Mouse (Mus musculus) c-Kit-positive CD71-negative TER-119-negative erythroid progenitor cells, embryonic 14.5 days (primary cell): Measurements from ENCODE around the gene Gm20518.
A peak's percentile ranks its signal among the peaks of the same experiment; 100 is the strongest.

Experiments
- DNase-seq: peaks from one replicate; pipeline ENCODE4 v3.0.0-alpha.2; 2013; ENCODE audit warnings: low read depth

Gm20518 gene

DNA sequence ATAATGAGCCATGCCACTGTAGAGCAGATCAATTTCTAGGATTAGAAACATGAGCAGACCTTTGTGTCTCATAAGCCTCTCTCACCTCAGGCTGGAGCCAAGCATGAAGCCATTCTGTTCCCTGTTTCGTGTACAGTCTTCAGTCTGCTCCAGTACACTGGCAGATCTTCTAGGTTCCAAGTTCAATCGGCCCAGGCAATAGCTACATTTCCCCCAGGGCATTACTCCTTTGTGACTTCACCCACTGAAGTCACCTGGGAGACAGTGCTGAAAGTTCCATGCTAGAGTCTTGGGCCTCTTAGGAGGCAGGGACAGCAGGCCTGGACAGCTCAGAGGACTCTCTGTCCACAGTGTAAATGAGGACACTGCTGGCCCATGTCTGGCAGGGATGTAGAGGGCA is 2.5 kb upstream of the Gm20518 start, which contains the start of gene Tssk1:
Tssk1 (plus strand) TSS at position 301 of the 400 bp plus-strand sequence.
- DNase-seq: no peak

DNA sequence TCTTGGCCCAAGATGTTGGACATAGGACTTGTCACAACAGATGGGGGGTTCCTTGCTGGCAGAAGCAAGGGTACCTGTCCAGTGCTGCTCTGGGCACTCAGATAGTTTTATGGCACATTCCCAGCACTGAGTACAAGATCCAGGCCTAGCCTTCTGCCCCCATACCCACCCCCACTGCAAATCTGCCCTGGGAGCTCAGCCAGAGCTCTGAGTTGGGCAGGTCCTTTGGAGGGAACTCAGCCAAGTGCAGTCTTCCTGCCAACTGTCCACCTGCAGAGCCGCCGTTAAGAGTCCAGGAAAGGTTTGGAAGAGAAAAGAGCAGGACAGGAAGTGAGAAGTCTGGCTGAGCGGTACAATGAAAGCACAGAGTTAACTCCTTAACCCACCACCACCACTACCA is 1.1 kb upstream of the Gm20518 start:
- no peak for DNase-seq

- no peak for DNase-seq
Observed at GRCm38 (mm10) chr16:17890917-17891566, 429 bp downstream of the Gm20518 start.

- no peak for DNase-seq
Observed at GRCm38 (mm10) chr16:17890342-17890727, 1.1 kb downstream of the Gm20518 start.

GRCm38 (mm10) chr16:17889689-17890341 is 1.7 kb downstream of the Gm20518 start:
- no peak for DNase-seq

DNA sequence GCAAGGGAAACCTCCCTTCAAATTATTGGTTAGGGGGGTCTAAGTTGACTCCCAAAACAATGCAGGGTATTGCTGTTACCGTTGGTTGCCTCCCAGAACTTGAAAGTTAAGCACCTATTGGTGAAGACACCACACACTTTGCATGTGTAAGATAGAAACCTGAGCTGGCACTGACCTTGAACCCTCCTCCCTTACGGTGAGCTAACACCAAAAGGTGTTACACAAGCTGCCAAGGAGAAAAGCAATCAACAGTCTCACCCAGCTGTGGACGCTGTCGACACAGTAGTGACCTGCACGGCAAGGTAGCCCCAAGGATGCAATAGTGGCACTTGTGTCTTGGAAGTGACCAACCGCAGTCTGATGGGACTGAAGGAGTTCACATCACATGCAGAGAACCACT is 7.4 kb downstream of the Gm20518 start:
- no peak for DNase-seq

GRCm38 (mm10) chr16:17882196-17882595 is 9.3 kb downstream of the Gm20518 start:
- DNase-seq: no peak

- DNase-seq: no peak
Observed at GRCm38 (mm10) chr16:17879571-17879970, 11.9 kb downstream of the Gm20518 start.

DNA sequence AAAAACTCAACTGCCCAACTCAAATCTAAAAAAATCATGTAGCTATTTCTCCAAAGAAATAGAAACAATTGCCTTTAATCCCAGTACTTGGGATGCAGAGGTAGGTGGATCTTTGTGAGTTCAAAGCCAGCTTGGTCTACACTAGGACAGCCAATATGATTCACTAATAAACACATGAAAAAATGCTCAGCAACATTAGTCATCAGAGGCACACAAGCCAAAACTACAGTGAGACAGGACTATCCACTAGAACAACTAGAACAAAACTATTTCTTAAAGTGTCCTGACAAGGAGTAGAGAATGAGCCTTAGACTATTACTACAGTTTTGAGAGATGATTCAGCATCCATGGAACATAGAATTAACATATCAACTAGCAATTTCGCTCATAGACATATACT is 15.4 kb downstream of the Gm20518 start:
- no peak for DNase-seq

DNA sequence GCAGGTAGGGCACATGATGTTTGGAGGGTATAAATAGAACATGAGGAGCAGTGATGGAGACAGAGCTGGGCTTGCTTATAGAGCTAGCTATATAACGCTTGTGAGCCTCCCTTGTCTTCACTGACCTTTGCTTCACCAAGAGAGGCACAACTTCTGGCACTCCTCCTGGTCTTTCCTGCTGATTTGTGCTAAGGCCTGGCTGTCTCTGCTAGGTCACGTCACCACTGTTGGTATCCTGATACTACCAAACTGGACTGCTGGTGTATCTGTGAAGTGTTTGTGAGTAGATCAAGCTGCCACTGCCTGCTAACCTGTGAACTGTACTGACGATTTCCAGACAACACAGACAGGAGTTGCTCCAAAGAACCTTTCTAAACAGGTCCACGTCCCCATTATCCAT is 16.3 kb downstream of the Gm20518 start:
- DNase-seq: no peak

DNA sequence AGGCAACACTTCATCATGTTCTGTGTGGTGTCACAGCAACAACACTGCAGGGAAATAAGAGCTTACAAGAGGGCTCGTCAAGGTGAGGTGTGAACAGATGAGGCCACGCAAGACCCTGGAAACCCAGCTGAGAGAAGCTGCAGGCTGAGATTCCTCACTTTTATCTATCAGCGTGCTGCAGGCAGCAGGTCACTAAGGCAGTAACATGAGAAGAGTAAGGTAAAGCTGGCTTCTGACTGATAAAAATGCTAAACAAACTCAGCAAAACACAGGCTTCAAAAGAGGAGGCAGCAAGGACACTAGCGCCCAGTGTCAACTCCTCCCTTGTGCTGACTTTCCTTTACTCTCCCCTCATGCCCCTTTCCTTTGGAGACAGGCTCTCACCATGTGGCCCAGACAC is 18.5 kb downstream of the Gm20518 start:
- DNase-seq: no peak

DNA sequence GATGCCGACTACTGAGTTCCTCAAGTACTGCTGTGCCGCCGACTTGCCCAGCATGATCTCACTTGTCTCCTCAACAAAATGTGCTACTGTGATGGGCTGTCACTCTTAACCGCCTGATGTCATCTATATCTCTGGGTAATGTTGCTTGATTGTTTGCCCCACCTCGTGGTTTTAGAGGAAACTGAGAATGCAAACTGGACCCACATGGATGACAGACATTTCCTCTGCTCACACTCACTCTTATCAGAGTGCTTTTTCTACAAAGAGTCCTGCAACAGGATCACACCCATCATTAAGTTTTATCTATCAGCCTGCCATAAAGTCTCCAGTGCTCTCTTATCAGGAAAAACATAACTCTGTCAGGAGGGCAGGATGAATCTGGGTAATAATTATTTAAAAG is 20.2 kb downstream of the Gm20518 start:
- DNase-seq: peak; percentile 20

- DNase-seq: no peak
Observed at GRCm38 (mm10) chr16:17865770-17866169, 25.7 kb downstream of the Gm20518 start.

GRCm38 (mm10) chr16:17865293-17865692 is 26.2 kb downstream of the Gm20518 start:
- DNase-seq: no peak

- DNase-seq: no peak
Observed at GRCm38 (mm10) chr16:17858592-17858991, 32.9 kb downstream of the Gm20518 start.

- no peak for DNase-seq
Observed at GRCm38 (mm10) chr16:17857157-17857556, 34.3 kb downstream of the Gm20518 start.

GRCm38 (mm10) chr16:17853263-17853662 is 38.2 kb downstream of the Gm20518 start:
- DNase-seq: no peak

DNA sequence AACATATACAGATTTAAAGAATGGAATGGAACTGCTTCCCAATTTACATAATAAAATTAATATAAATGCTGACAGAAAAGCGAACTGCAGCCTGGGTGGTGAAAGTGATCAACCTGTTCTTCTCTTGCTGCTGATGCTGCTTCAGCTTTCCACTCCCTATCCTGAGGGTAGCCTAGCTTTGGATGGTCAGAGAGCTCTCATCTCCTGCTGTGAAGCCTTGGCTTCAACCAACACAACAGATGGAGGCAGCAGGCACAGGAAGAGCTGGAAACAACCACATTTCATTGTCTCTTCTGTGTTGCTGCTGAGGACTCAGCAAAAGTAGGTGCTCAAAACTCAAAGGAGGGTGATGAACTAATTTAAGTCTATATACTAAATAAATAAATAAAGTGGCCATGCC is 39.6 kb downstream of the Gm20518 start:
- no peak for DNase-seq

- no peak for DNase-seq
Observed at GRCm38 (mm10) chr16:17851331-17851730, 40.1 kb downstream of the Gm20518 start.

DNA sequence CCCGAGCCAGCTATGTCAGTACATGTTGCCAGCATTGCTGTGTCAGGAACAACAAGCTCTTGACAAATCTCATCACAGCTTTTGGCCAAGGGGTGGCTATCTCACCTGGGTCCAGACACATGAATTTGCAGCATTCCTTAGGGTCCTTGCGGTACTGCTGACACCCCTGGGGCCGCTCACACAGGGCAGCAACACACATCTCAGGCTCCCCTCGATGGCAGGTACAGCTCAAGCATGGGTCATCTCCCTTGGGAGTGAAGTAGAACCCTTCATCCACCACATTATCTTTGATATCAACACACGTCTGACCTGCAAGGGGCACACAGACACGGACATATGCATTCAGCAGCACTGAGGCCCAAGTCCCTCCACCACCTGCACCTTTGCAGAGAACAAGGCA is 42.0 kb downstream of the Gm20518 start:
- DNase-seq: no peak

DNA sequence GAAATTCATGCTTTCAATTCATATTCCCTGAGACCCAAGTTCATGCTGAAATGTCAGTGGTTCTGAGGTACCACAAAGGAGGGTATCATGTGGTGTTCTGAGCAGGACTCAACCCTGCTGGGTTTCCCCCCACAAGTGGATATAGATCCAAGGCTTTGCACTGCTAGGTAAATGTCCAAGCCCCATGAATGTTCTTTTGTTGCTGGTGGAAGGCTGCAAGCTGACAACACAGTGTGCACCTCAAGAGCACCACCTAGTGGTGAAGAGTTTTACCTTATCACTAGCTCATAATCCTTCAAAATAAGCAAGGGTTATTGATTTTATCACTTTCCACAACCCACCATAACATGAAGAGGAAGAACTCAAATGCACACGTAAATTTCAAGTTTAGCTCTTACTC is 42.5 kb downstream of the Gm20518 start:
- DNase-seq: peak; percentile 45

GRCm38 (mm10) chr16:17848431-17848830 is 43.0 kb downstream of the Gm20518 start:
- DNase-seq: no peak

- DNase-seq: no peak
Observed at GRCm38 (mm10) chr16:17843701-17844365, 47.6 kb downstream of the Gm20518 start.
